Mouse (Mus musculus) telencephalon, adult 2 months (tissue): Measurements from ENCODE around the gene Pbrm1.

ENCODE experiments used
- DNase-seq: peaks from one replicate; pipeline ENCODE4 v3.0.0-alpha.2; 2011; ENCODE audit warnings: low read depth, low spot score

The Pbrm1 gene

GRCm38 (mm10) chr14:31133023-31133665 is 114.2 kb downstream of the Pbrm1 start:
- DNase-seq: no peak

GRCm38 (mm10) chr14:31134015-31135000 is 115.4 kb downstream of the Pbrm1 start:
- no peak for DNase-seq

GRCm38 (mm10) chr14:31135495-31136410 is 116.8 kb downstream of the Pbrm1 start:
- no peak for DNase-seq

- no peak for DNase-seq
Measured at GRCm38 (mm10) chr14:31136411-31137280, 117.7 kb downstream of the Pbrm1 start.

- DNase-seq: no peak
Measured at GRCm38 (mm10) chr14:31137281-31137595, 118.3 kb downstream of the Pbrm1 start.

GRCm38 (mm10) chr14:31137791-31138190 is 118.9 kb downstream of the Pbrm1 start:
- no peak for DNase-seq

GRCm38 (mm10) chr14:31138219-31138896 is 119.4 kb downstream of the Pbrm1 start:
- DNase-seq: no peak

GRCm38 (mm10) chr14:31138897-31139429 is 120.0 kb downstream of the Pbrm1 start:
- DNase-seq: no peak

- DNase-seq: no peak
Measured at GRCm38 (mm10) chr14:31139666-31140065, 120.7 kb downstream of the Pbrm1 start.

- no peak for DNase-seq
Measured at GRCm38 (mm10) chr14:31140141-31140540, 121.2 kb downstream of the Pbrm1 start.

- no peak for DNase-seq
Measured at GRCm38 (mm10) chr14:31141011-31141410, 122.1 kb downstream of the Pbrm1 start.

- no peak for DNase-seq
Measured at GRCm38 (mm10) chr14:31145694-31146093, 126.8 kb downstream of the Pbrm1 start.

- no peak for DNase-seq
Measured at GRCm38 (mm10) chr14:31160196-31161150, 141.5 kb downstream of the Pbrm1 start.

GRCm38 (mm10) chr14:31161191-31161590 is 142.3 kb downstream of the Pbrm1 start:
- no peak for DNase-seq

- DNase-seq: no peak
Measured at GRCm38 (mm10) chr14:31161638-31162037, 142.7 kb downstream of the Pbrm1 start.

- DNase-seq: no peak
Measured at GRCm38 (mm10) chr14:31164067-31164466, 145.1 kb downstream of the Pbrm1 start.

GRCm38 (mm10) chr14:31165010-31165409 is 146.1 kb downstream of the Pbrm1 start:
- DNase-seq: no peak

- no peak for DNase-seq
Measured at GRCm38 (mm10) chr14:31165458-31165857, 146.5 kb downstream of the Pbrm1 start.
